Mouse (Mus musculus): ENCODE data around the gene Galnt18.

Galnt18 gene

DNA sequence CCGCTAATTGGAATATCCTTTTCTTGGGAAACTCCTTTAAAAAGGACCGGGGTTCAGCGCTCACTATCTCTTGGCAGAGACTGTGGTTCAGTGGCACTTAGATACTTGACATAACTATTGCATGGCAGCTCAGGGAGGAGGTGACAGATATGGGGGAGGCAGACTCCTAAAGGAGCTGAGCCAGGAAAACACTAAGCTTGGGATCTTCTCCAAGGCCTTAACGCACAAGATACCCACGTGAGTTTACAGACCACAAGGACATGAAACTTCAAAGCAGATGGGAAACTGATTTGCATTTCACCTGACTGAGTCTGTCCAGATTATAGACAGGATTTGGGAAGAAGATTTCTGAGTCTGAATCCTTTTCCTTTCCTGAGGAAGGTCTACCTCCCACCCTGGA, 141.3 kb downstream of the Galnt18 start:
- DNase-seq (ENCODE audit: low read depth, low spot score): no peak

DNA sequence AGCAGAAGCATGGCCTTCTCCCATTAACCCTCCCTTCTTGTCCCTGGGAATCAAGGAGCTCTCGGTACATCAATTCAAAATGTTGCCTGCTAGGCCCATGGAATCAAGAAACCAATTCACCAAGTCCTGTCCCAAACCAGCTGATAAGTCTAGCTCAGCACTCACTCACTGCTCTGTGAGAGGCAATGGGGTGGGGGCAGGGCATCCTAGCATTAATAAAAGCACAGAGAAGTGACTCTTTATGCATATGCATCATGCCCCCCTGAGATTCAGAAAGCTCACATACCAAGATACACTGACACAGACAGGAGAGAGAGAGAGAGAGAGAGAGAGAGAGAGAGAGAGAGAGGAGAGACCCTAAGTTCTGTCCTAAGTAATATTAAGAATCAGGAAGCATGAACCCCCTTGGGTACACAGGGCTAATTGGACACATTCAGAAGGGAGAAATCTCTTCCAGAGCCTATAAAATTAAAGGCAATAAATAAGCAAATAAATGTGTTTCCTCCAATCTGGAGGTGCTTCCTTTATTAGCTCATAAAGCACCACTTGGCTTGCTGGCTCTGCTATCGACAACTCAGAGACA, 141.8 kb downstream of the Galnt18 start:
- DNase-seq (ENCODE audit: low read depth, low spot score): no peak

DNA sequence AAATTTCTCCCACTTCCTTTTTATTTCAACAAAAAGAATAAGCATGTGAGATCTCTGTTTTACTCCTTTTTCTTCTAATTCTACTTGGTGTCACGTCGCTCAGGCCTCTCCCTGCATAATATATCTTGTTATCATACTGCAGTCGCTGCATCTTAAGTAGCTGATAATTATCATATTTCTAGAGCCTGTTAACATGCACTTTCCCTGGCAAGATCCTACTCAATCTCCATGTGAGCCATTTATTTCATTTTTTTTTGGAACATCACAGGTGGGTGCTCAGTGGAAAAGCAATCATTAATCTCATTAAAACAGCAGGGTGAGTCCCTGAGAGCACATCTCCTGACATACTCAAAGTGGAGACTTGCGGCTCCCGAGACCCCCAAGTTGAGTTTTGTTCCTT, 143.3 kb downstream of the Galnt18 start:
- DNase-seq (ENCODE audit: low read depth, low spot score): no peak

DNA sequence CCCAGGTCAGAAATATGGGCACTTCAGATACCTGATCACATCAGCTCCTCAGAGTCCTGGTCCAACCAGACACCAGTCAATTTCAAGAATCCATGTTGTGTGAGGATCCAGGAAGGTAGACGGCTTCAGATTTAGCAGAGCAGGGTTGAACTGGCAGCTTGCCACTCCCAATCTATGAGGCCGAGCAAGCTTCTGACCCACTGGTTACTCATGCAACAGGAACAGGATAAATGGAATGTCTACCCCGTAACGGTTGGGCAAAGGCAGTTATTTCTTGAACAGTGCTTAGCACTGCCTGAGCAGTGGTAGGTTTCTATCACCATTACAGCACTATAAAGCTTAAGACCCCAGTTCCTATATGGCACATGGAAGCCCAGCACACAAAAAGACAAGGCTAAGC, 148.5 kb downstream of the Galnt18 start:
- no peak for DNase-seq (ENCODE audit: low read depth, low spot score)

DNA sequence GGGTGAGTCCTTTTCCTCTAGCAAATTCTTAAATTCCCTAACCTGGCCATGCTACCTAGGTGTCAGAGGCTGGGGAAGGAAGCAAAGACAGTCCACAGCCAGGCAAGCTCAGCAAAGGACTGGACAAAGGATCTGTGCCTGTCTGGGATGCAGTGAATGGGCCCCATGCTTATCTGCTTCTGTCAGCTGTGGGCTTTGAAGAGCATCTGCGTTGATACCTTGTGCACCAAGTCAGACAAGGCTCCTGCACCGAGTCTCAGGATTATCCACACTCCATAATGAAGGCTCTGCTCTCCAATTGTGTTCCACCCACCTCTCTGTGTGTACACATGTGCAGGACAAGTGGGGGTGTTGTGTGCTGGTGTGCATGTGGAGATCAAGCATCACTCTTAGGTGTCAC, 153.5 kb downstream of the Galnt18 start:
- no peak for DNase-seq (ENCODE audit: low read depth, low spot score)

DNA sequence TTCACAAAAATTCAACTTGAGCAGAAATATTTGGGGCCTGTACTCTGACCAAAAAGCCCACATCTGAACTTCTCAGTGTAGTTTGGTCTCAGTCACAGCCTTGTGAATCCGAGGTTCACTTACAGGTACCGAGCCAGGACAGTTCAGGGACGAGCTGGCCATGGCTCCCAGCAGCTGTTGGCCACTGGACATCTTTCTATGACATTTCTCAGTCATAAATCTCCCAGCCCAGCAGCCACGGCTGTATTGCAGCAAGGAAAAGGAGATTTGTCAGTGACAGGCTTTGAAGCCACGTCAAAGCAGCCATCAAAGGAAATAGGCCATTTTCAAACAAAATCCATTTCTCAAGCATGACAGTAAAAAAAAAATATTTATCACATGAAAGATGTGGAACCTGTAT, 154.0 kb downstream of the Galnt18 start:
- DNase-seq (ENCODE audit: low read depth, low spot score): no peak

DNA sequence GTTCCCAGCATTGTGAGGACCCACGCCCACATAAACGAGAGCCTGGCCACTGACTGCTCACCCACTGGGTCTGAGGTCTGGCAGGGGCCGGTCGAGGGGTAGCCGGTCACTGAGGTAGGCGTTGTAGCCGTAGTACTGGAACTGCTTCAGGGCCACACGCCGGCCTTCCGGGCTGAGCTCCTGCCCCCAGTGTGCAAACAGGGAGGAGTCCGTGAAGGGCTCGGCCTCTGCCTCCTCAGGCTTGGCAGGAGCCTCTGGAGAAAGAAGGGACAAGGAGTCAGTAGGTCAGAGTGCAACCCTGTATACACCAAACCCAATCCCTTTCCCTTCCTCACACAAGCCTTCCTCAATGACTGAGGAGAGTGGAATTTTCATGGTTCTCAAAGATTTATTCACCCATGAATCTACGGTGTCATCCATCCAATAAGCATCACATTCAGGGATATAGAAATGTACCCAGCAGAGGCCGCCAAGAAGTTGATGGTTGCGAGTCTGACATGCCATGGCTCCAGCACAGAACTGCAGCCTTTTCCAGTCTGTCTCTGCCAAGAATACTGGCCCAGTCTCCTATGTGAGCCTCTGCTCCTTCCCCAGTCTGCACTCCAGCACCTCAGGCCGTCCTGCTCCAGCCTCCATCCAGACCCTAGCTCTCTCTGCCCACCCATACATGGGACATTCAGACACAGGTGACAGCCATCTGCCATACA, 163.4 kb downstream of the Galnt18 start:
- DNase-seq (ENCODE audit: low read depth, low spot score): no peak

DNA sequence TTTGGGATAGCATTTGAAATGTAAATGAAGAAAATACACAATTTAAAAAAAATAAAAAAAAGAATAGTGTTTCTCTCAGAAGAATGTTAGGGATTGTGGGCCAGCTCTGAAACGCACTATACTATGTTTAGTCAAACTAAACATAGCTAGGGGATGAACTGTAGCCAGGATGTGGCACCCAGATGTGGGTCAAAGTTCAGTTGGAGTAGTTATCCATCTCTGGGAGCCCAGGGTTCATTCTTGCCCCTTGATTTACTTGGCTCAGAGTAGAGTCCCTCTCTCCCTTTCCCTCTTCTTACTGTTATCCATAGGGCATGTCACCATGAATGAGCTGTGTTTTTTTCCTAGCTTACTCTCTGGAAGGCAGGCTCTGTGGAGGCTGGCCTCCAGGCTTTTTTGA, 165.3 kb downstream of the Galnt18 start:
- DNase-seq (ENCODE audit: low read depth, low spot score): no peak

DNA sequence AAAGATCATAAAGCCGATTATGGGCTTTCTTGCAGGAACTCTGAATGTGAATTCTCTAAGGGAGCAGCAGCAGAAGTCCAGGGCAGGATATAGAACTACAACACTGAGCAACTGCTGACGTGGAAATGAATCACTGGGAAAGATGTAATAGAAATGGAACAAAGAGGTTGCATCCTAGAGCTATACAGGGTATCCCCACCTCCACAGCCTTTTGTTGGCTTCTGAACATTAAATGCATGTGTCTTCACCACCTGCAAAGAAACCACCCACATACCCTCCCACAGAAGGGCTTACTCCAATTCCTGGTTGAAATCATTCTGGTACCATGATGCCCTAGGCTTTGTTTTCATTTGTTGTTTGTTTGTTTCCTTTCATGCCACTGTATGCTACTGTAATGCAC, 172.3 kb downstream of the Galnt18 start:
- DNase-seq (ENCODE audit: low read depth, low spot score): no peak

DNA sequence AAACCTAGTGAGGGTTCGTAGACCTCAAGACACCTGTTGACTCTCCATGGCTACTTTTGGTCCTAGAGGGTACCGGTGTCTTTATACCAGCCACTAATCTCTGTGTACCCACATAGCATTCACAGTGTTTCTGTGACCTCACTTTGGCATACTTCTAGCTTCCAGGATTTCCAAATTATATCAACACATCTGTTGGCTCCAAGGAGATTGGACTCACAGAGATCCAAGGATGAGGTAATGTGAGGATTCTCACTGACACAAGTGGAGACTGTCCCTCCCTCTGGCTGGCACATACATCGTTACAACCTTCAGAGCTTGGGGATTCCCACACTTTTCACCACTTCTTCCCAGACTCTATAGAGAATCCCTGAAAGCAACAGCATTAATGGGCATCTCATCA, 173.7 kb downstream of the Galnt18 start:
- DNase-seq (ENCODE audit: low read depth, low spot score): no peak

DNA sequence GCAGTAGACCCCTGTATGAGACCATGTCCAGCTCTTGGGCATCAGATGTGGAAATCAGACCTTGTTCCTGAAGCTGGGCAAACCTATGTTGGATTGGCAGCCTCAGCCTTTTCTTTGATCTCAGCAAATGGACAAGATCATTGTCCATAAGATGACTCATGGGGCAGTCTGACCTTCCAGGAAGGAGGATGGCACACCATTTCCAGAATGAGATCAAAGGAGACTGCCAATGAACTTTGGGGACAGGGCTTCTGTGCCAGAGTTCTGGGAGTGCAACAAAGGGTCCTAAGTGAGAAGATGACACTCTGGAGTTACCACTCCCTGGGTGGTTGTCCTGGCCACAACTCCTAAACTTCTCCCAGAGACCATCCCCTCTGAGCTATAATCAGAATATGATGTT, 174.1 kb downstream of the Galnt18 start:
- DNase-seq (ENCODE audit: low read depth, low spot score): no peak

DNA sequence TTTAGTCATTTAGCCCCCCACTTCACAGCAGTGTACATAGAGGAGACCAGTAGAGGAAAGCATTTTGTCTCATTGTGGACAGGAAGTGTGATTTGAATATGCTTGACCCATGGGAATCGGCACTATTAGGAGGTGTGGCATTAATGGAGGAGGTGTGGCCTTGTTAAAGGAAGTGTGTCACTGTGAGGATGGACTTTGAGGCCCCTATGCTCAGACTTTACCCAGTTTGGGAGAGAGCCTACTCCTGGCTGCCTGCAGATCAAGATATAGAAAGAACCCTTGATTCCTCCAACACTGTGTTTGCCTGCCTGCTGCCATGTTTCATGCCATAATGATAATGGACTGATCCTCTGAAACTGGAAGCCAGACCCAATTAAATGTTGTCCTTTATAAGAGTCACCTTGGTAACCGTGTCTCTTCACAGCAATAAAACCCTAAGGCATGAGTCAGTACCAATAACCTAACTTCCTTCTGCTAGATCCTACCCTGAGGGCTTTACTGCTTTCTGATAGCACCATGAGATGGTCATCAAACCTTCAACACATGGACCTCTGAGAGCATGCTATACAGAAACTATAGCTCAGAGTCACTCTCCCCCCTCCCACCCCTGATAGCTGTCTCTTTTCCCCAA, 175.1 kb downstream of the Galnt18 start:
- no peak for DNase-seq (ENCODE audit: low read depth, low spot score)

DNA sequence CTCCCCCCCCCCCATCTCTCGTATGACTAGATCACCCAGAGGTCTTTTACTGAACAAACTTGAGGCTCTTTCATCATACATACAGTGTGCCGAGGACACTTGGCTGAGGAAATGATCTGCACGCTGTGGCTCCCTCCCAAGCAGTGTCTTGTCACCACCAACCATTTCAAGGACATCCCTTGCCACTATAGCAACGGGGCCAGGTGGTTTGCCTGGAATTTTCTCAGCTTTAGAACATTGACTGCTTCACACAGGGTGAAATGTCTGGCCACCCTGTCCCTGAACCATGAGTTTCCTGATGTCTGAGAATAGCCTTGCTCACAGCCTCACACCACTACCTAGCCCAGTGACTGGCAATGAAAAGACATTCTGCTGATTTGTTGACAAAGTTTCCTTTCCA, 176.6 kb downstream of the Galnt18 start:
- DNase-seq (ENCODE audit: low read depth, low spot score): no peak

DNA sequence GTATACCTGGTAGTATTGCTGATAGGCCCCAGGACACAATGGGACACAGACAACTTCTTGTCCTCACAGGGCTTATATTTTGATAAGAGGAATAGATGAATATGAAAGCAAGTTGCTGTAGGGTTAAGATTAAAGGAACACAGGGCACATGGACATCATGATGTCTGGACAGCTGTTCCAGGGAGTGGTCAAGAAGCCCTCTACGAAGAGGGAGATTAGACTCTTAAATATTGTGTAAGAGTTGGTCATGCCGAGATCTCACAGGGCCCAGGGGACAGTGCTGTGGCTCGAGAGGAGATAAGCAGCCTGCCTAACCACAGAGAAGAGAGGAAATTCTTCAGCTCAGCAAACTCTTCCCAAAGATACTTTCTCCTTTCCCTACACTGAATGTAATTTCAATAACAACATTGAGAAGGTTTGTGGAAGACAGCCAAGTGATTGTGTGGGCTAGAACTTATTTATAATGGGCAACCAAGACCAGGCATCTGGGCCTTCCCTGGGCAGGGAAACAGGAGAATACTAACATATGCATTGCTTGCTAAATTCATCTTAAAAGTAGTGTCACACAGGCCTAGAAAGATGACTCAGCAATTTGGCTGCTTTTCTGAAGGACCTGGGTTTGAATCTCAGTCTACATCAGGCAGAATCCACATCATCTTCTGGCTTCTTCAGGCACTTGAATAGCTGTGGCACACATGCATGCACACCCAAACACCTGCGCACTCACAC, 178.3 kb downstream of the Galnt18 start:
- no peak for DNase-seq (ENCODE audit: low read depth, low spot score)

DNA sequence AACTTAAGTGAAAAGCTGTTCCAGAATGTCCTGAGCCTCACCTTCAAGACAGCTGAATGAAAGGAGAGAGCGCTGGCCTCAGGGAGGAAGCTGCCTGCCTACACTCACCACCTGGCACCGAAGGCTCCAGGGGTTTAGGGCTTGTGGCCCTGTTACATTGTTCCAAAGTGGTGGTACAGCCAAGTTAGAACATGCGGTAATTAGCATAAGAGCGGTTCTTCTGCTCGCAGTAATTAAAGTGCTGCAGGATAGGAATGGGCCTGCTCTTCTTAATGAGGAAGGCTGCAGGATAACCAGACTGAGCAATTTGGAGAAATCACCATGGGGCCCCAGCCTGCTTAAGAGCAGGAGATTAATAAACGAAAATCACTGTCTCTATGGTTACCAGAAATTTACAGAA, 179.0 kb downstream of the Galnt18 start:
- no peak for DNase-seq (ENCODE audit: low read depth, low spot score)

DNA sequence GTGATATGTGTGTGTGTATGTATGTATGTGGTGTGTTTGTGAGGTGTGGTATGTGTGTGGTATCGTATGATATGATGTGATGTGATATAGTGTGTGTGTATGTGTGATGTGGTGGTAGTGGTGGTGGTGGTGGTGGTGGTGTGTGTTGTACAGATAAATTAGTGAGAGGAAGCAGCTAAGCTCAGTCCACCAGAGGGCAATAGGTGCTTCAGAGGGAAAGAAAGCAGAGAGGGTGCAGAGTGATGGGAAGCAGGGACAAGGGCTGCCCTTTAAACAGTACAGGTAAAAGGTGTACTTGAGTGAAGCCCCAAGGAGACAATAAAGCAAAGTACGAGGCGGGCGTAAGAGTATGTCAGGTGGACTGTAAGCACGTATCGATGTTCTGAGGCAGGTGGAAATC, 186.1 kb downstream of the Galnt18 start:
- DNase-seq (ENCODE audit: low read depth, low spot score): no peak

DNA sequence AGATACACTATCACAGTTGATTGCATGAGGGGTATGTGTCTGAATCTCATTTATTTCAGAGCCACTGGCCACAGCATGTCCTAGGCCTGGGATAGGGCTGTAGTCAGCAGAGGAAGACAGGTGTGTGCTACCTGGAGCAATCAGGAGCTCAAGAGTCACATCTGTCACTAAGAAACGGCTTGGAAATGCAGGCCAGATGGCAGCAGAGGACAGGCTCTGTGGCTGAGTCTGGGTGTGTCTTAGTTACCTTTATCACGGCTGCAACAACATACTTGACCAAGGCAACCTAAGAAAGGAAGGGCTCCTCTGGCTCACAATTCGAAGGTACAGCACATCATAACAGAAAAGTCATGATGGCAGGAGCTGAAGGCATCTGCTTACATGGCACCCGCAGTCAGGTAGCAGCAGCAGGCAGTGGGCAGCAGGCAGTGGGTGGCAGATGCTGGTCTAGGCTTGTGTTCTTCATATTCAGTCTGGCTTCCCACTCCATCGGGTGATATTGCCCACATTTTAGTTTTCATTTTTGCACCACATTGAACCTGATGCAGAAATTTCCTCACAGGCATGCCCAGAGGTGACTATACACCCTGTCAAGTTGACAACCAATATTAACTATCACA, 190.2 kb downstream of the Galnt18 start:
- DNase-seq (ENCODE audit: low read depth, low spot score): no peak

DNA sequence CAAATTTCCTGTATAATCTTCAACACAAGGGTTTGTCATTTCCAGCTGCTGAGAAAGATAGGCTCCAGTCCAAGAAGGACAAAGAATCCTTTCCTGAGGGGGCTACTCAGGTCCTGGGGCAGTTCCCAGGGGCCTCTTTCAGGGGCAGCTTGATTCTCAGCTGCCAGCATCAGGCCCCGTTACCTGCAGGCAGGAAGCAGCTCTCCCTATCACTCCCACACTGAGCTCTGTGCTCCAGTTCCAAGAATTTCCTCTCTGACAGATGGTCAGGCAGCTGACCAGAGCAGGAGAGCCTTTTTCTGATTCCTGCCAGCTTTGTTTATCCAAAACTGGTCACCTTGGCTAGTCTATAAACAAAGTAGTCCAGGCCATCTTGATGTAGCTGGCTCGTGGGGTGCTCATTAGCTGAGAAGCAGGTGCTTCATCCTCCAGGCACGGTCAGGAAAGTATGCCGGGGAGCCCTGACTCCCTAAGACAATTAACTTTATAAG, 191.4 kb downstream of the Galnt18 start:
- DNase-seq (ENCODE audit: low read depth, low spot score): no peak

DNA sequence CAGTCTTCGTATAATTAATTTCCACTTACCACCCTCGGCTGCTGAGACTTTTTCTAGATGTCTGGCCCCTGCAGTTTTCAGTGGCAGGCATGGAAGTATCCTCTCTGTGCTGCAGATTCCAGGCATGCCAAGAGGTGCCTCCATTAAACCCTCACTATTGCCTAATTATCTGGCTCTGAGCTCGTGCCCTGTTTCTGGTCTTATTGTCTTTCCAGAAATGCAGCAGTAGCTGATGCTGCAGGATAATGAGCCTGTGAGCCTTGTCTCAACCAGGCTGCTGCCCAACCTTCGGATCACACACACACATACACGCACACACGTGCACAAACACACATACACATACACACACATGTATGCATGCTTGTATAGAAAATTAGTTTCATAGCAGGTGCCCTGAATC, 199.2 kb downstream of the Galnt18 start:
- no peak for DNase-seq (ENCODE audit: low read depth, low spot score)

DNA sequence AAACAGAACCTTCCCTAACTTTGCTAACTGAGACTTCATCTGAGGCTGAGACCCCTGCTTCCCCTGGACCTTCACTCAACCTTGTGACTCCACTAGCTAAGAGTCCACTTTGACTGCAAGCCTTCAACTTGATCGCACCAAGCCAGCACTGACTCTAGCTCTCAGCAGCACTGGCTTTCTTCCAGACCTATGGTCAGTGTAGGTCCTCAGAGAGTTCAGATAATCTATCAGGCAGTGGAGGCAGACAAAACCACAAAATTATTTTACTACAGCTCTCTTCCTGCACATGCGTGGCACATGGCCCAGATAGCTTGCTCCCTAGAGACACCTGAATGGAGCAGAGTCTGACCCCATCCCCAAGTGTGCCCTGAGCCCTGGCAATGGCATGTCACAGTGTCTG, 204.7 kb downstream of the Galnt18 start:
- DNase-seq (ENCODE audit: low read depth, low spot score): no peak

DNA sequence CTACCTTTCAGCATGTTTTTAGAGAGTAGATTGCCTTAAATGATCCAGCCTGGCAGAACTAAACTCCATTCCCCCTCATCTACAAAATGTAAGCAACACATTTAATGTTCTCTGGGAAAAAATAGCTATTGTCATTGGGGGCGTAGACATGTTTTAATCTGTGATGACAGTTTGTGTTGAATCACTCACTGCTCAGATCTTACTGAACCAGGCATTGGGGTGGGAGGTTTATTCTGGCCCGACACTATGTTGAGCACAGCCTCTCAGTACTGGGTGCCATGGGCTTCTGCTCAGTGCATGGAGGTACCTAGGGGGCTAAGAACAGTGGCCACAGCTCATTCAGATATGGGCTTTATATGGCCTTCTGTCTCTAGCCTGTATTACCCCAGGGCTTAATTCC, 207.4 kb downstream of the Galnt18 start:
- DNase-seq (ENCODE audit: low read depth, low spot score): no peak

DNA sequence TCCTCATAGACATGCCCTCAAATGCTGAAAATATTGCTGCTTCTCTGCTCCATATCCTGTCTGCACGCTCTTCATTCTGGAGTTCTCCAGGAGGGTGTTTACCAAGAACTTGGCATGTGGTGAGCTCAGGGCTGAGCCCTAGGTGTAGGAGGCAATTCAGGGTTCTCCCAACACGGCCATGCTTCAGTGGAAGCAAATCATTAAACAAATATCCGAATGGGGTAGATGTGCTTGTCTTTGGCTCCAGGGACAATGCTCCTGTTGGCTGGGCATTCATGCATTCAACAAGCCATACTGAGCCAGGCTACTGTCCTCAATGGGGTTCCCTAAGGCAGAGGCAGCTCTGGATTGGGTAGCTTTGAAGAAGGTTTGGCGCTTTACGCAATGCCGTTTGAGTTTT, 212.9 kb downstream of the Galnt18 start:
- DNase-seq (ENCODE audit: low read depth, low spot score): no peak
